Mouse (Mus musculus) ES-E14 (cell line): ENCODE results near the gene B230217C12Rik. TPM values are rescaled to one million over a fixed set of nuclear protein-coding genes. Genes with fewer than 3 reads are reported as not detected.
A peak's percentile ranks its signal among the peaks of the same experiment; 100 is the strongest.

Experiments
- DNase-seq: peaks from one replicate; pipeline ENCODE4 v3.0.0-alpha.2; 2013; ENCODE audit warnings: low read depth, low spot score
- H3K27ac ChIP-seq: 2 replicates; pipeline ENCODE4 v1.5.1; 2012; ENCODE audit warnings: low read depth, mild to moderate bottlenecking, low read length, moderate library complexity, mixed read lengths; ENCODE audit not compliant: poor library complexity, insufficient read depth, severe bottlenecking
- H3K36me3 ChIP-seq: 2 replicates; pipeline ENCODE4 v1.6.1; 2012; ENCODE audit warnings: mild to moderate bottlenecking, low read length, moderate library complexity, mixed read lengths; ENCODE audit not compliant: control insufficient read depth, poor library complexity, insufficient read depth, severe bottlenecking
- H3K4me1 ChIP-seq, 2 experiments: fragments of 150-350 bp in 1 of 2; sonication (generic) in 1 of 2; 2 replicates each; pipeline ENCODE4 v1.6.1; 2012; ENCODE audit warnings: low read length in 2 of 2, mild to moderate bottlenecking in 1 of 2, mixed read lengths in 1 of 2; ENCODE audit not compliant: control insufficient read depth in 2 of 2, insufficient read depth in 2 of 2, poor library complexity in 1 of 2
- H3K4me3 ChIP-seq, 2 experiments: fragments of 150-350 bp in 1 of 2; sonication (generic) in 1 of 2; 2 replicates each; pipeline ENCODE4 v1.5.1; 2012; ENCODE audit warnings: low read length in 2 of 2, low read depth in 1 of 2, mild to moderate bottlenecking in 1 of 2, mixed read lengths in 1 of 2; ENCODE audit not compliant: insufficient read depth in 1 of 2, poor library complexity in 1 of 2, severe bottlenecking in 1 of 2
- H3K9ac ChIP-seq: 2 replicates; pipeline ENCODE4 v1.6.1; 2012; ENCODE audit warnings: low read depth, mild to moderate bottlenecking, low read length, mixed read lengths; ENCODE audit not compliant: poor library complexity, insufficient read depth, severe bottlenecking
- H3K9me3 ChIP-seq: fragments of 150-350 bp; sonication (generic); 2 replicates; pipeline ENCODE4 v1.6.1; 2012; ENCODE audit warnings: low read depth, mild to moderate bottlenecking, low read length; ENCODE audit not compliant: control insufficient read depth, insufficient read depth
- CHD2 ChIP-seq: IDR thresholded peaks from 2 replicates; pipeline ENCODE4 v1.6.1; 2014; ENCODE audit warnings: mild to moderate bottlenecking, low read depth, low read length, inconsistent platforms
- HCFC1 ChIP-seq: IDR thresholded peaks from 2 replicates; pipeline ENCODE4 v1.6.1; 2012; ENCODE audit warnings: low read length, inconsistent platforms, borderline replicate concordance; ENCODE audit not compliant: insufficient read depth
- MAFK ChIP-seq: IDR thresholded peaks from 2 replicates; pipeline ENCODE4 v1.6.1; 2014; ENCODE audit warnings: mild to moderate bottlenecking, low read depth, low read length, inconsistent platforms; ENCODE audit not compliant: insufficient read depth
- ZC3H11A ChIP-seq: IDR thresholded peaks from 2 replicates; pipeline ENCODE4 v1.6.1; 2012; ENCODE audit warnings: low read depth, mild to moderate bottlenecking, inconsistent platforms, low read length, borderline replicate concordance
- ZNF384 ChIP-seq: IDR thresholded peaks from 2 replicates; pipeline ENCODE4 v1.6.1; 2012; ENCODE audit warnings: low read depth, low read length, inconsistent platforms
- in situ Hi-C, 2 experiments: fragments of 600-800 bp; cut with MboI; formaldehyde crosslinking; loops; one replicate each; pipeline ENCODE4 v1.15.1; 2025; ENCODE audit warnings: low sequenced_read_pairs in 2 of 2, inconsistent platforms in 1 of 2; ENCODE audit not compliant: unreplicated experiment in 2 of 2
- total RNA-seq: library from RNA; depleted of rRNA; stranded (reverse); fragments of 300-350 nt; gene quantifications from 2 replicates; pipeline ENCODE4 v1.2.3, GENCODE M21; 2012

The B230217C12Rik gene
- total RNA-seq, 1 experiment = 4.1 TPM

GRCm38 (mm10) chr11:97810970-97811369 lies 29.6 kb upstream of the B230217C12Rik start:
- Histone ChIP-seq H3K4me3 (no peak overlapping the region), H3K27ac (no peak overlapping the region), H3K9ac (no peak overlapping the region), H3K36me3 (peaks cover 64% of the 10 kb centered on the region), H3K9me3 (no peaks in the 10 kb centered on the region), H3K4me1 (peaks cover 10 to 71% of the 10 kb centered on the region in 2 experiments)
- TF ChIP-seq ZC3H11A = no peak
- no peak for TF ChIP-seq HCFC1
- no peak for TF ChIP-seq CHD2
- TF ChIP-seq ZNF384 = no peak
- TF ChIP-seq MAFK = no peak
- in situ Hi-C loops = no loop called here
- no peak for DNase-seq

GRCm38 (mm10) chr11:97811569-97812362 lies 28.8 kb upstream of the B230217C12Rik start:
- DNase-seq = no peak
- in situ Hi-C loops = no loop called here
- no peaks in the 10 kb centered on the region for H3K9me3 ChIP-seq
- peaks cover 12 to 71% of the 10 kb centered on the region in 2 experiments for H3K4me1 ChIP-seq
- H3K36me3 ChIP-seq = peaks cover 66% of the 10 kb centered on the region
- no peak for TF ChIP-seq ZC3H11A
- TF ChIP-seq ZNF384 = no peak
- TF ChIP-seq HCFC1 = no peak
- no peak for TF ChIP-seq CHD2
- TF ChIP-seq MAFK = no peak
- H3K4me3 ChIP-seq = no peak overlapping the region
- 0 out of 2 replicates have a peak overlapping the region, but pooled peaks have one; percentile 5 for H3K27ac ChIP-seq
- 0 out of 2 replicates have a peak overlapping the region, but pooled peaks have one; percentile 2 for H3K9ac ChIP-seq

- H3K9ac ChIP-seq = no peak overlapping the region
- in situ Hi-C loops = no loop called here
- H3K9me3 ChIP-seq = no peaks in the 10 kb centered on the region
- no peak for DNase-seq
- peaks cover 63% of the 10 kb centered on the region for H3K36me3 ChIP-seq
- H3K4me3 ChIP-seq = no peak overlapping the region
- H3K4me1 ChIP-seq = peaks cover 10 to 69% of the 10 kb centered on the region in 2 experiments
- TF ChIP-seq ZC3H11A (no peak), HCFC1 (no peak), MAFK (no peak), ZNF384 (no peak), CHD2 (no peak)
- no peak overlapping the region for H3K27ac ChIP-seq
Measured at GRCm38 (mm10) chr11:97812491-97812921, 28.1 kb upstream of the B230217C12Rik start.

- no peak for TF ChIP-seq HCFC1
- TF ChIP-seq ZNF384 = no peak
- no peak for TF ChIP-seq CHD2
- TF ChIP-seq ZC3H11A = no peak
- TF ChIP-seq MAFK = no peak
- in situ Hi-C loops = no loop called here
- DNase-seq = no peak
- no peak overlapping the region for H3K4me3 ChIP-seq
- H3K9me3 ChIP-seq = no peaks in the 10 kb centered on the region
- H3K9ac ChIP-seq = no peak overlapping the region
- peaks cover 12 to 70% of the 10 kb centered on the region in 2 experiments for H3K4me1 ChIP-seq
- H3K36me3 ChIP-seq = peaks cover 64% of the 10 kb centered on the region
- H3K27ac ChIP-seq = no peak overlapping the region
Measured at GRCm38 (mm10) chr11:97813085-97813484, 27.5 kb upstream of the B230217C12Rik start.
